Mouse (Mus musculus): Measurements from ENCODE around the gene Bms1.

DNA sequence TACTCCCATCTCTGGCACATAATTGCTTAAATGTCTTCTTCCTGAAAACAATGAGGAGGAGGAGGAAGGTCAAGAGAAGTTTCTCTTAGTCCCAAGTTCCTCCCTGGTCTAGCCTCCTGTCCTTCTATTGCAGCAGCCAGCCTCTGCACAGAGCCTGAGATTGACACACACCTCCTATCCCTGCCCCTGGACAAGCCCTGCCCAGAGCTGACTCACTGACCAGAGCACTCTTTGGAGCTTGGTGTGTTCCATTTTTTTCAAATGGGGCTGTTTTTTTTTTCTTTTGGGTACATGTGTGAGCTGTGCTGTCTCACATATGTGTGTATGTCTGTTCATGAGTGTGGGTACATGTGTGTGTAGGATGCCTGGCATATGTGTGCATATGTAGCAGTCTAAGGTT is 53.5 kb downstream of the Bms1 start:
- TF ChIP-seq CTCF (IDR thresholded peaks at IDR 0.05; ENCODE audit: low read depth, low read length) (no peak), POLR2A (IDR thresholded peaks at IDR 0.05; ENCODE audit: extremely low read depth, insufficient read depth, low read length) (no peak)

All from liver, adult 2 months (tissue).